Mouse (Mus musculus) heart, adult 8-10 months (tissue): ENCODE results near the gene Olfr491. TPM values are rescaled to one million over a fixed set of nuclear protein-coding genes. Genes with fewer than 3 reads are reported as not detected.

Source experiments
- DNase-seq: peaks from one replicate; pipeline ENCODE4 v3.0.0; 2022; ENCODE audit warnings: low spot score
- total RNA-seq, 4 experiments: library from RNA; stranded (reverse); gene quantifications; 2 replicates each; pipeline ENCODE4 v1.2.4; 2022

Olfr491 gene
- total RNA-seq = not detected

DNA sequence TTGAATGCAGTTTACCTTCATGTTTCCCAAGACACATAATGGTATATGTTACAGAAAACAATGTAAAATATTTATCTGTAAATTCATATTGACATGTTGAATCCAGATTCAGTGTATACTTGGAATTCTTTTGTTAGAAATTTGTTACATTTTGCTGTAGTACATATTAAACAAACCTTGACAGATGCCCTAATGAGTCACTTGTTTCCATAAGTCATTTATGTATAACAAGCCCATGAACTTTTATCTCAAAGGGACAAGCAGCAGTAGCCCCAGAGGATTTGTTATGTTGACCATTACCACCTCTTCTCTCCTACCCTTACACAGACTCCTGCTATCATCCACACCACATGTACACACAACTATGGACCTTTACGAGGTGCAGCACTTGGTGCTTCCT lies at the start of gene Olfr491:
TSS of gene Olfr491 (plus strand) at position 301 of the 400 bp plus-strand sequence.
- no peak for DNase-seq

DNA sequence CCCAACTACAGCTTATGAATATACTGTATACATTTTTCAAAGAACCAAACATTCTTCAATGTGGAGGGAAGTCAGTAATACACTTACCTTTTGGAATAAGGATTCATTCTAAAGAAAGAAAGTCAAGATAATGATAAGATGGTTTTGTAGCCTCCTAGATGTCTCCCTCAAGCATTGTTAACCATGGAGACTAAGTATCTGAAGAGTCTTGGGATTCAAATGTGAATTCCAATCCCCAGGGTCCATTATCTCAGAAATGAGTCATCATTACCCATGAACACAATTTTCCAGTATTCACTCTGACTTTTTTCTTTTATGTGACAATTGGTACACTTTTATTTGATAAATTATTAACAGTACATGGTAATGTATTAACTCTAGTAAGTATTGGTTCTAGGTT lies 24.4 kb upstream of the Olfr491 start, which contains the start of gene Olfr490:
TSS of gene Olfr490 (minus strand) at position 101 of the 400 bp plus-strand sequence.
- DNase-seq = no peak

GRCm38 (mm10) chr7:108323574-108323973 lies 10.3 kb downstream of the Olfr491 start, which contains the start of gene Olfr492:
TSS of gene Olfr492 (minus strand) at chr7:108323674.
- DNase-seq = no peak

GRCm38 (mm10) chr7:108346879-108347278 lies 33.6 kb downstream of the Olfr491 start, which contains the start of gene Olfr493:
TSS of gene Olfr493 (minus strand) at chr7:108346979.
- DNase-seq = no peak

GRCm38 (mm10) chr7:108365035-108365434 lies 51.8 kb downstream of the Olfr491 start, which contains the start of gene Olfr494:
TSS of gene Olfr494 (plus strand) at chr7:108365335.
- no peak for DNase-seq

Other genes with a start within 250 kb of the Olfr491 start
- gene Olfr480, start 246.1 kb upstream of the Olfr491 start, total RNA-seq = not detected
- not detected for gene Olfr481, start 233.6 kb upstream of the Olfr491 start, total RNA-seq
- gene Olfr482, start 215.9 kb upstream of the Olfr491 start, total RNA-seq = under 1 TPM; 0.43 to 0.90 (median 0.77) TPM
- not detected for gene Olfr483, start 212.6 kb upstream of the Olfr491 start, total RNA-seq
- not detected for gene Olfr484, start 186.0 kb upstream of the Olfr491 start, total RNA-seq
- not detected for gene Olfr485, start 153.6 kb upstream of the Olfr491 start, total RNA-seq
- not detected for gene Olfr486, start 140.7 kb upstream of the Olfr491 start, total RNA-seq
- gene Olfr487, start 98.8 kb upstream of the Olfr491 start, total RNA-seq = not detected
- not detected for gene Olfr488, start 55.1 kb upstream of the Olfr491 start, total RNA-seq
- gene Olfr490, start 24.5 kb upstream of the Olfr491 start, total RNA-seq = not detected
- not detected for gene Olfr492, start 10.2 kb downstream of the Olfr491 start, total RNA-seq
- not detected for gene Olfr493, start 33.5 kb downstream of the Olfr491 start, total RNA-seq
- not detected for gene Olfr494, start 51.9 kb downstream of the Olfr491 start, total RNA-seq
- gene Olfr495, start 79.7 kb downstream of the Olfr491 start, total RNA-seq = not detected
- not detected for gene Olfr497, start 107.0 kb downstream of the Olfr491 start, total RNA-seq
- gene Olfr498, start 151.9 kb downstream of the Olfr491 start, total RNA-seq = not detected
- not detected for gene Olfr502, start 211.6 kb downstream of the Olfr491 start, total RNA-seq
- gene Olfr503, start 231.1 kb downstream of the Olfr491 start, total RNA-seq = not detected